Mouse (Mus musculus) layer of hippocampus, adult 2 months (tissue): ENCODE data around the gene Arhgap6. TPM values are rescaled to one million over a fixed set of nuclear protein-coding genes. Genes with fewer than 3 reads are reported as not detected.

Source experiments
- DNase-seq, 2 experiments: peaks; one replicate each; pipeline ENCODE4 v3.0.0; 2022; ENCODE audit warnings: low spot score in 2 of 2
- H3K27ac ChIP-seq: fragments of 200-600 bp; 2 replicates; pipeline ENCODE4 v1.8.1; 2022
- H3K4me3 ChIP-seq: fragments of 200-600 bp; 2 replicates; pipeline ENCODE4 v1.8.1; 2022; ENCODE audit warnings: mild to moderate bottlenecking
- CTCF ChIP-seq: fragments of 200-600 bp; conservative IDR thresholded peaks from 2 replicates; pipeline ENCODE4 v1.8.1; 2022; ENCODE audit warnings: antibody characterized with exemption, mild to moderate bottlenecking, moderate library complexity
- long read RNA-seq, 2 experiments: library from polyadenylated mRNA; stranded (forward); transcript quantifications; one replicate each; pipeline ENCODE4 v2.0.0; 2021; ENCODE audit warnings: borderline mapping rate in 2 of 2
- total RNA-seq, 2 experiments: library from RNA; stranded (reverse); gene quantifications; 2 replicates each; pipeline ENCODE4 v1.2.3; 2021

Arhgap6 gene
- 1 to 10 TPM; 2.8 to 2.9 TPM for total RNA-seq
- long read RNA-seq, experiment 1, full-length matches to known transcripts = 2 of 6 reads
- long read RNA-seq, experiment 1, partial matches to known transcripts = 1 of 6 reads
- long read RNA-seq, experiment 1, other reads (novel, unspliced or antisense) = 3 of 6 reads
- long read RNA-seq, experiment 2, partial matches to known transcripts = 0 of 1 reads
- long read RNA-seq, experiment 2, other reads (novel, unspliced or antisense) = 1 of 1 reads

GRCm38 (mm10) chrX:168794974-168795858, at the start of gene Arhgap6:
Gene Arhgap6, plus strand, starts transcription at chrX:168795099.
- peak within 1 kb of the TSS; percentile 46 for H3K4me3 ChIP-seq
- TF ChIP-seq CTCF = no peak
- H3K27ac ChIP-seq = no peak within 1 kb of the TSS
- no peak for DNase-seq

- Histone ChIP-seq H3K4me3 (no peak overlapping the region), H3K27ac (no peak overlapping the region)
- TF ChIP-seq CTCF = no peak
- DNase-seq = no peak
Observed at GRCm38 (mm10) chrX:168747011-168747410, 47.9 kb upstream of the Arhgap6 start.

- H3K4me3 ChIP-seq = peak overlapping the region; percentile 46
Observed at GRCm38 (mm10) chrX:168795859-168796848, 1.3 kb downstream of the Arhgap6 start.

GRCm38 (mm10) chrX:168804677-168805076, 9.8 kb downstream of the Arhgap6 start:
- DNase-seq = no peak
- no peak overlapping the region for H3K4me3 ChIP-seq
- TF ChIP-seq CTCF = no peak
- H3K27ac ChIP-seq = no peak overlapping the region

More at GRCm38 (mm10) chrX:168795859-168796848, 1.3 kb downstream of the Arhgap6 start:
- DNase-seq = no peak
- H3K27ac ChIP-seq = no peak overlapping the region
- TF ChIP-seq CTCF = no peak

- no peak overlapping the region for H3K4me3 ChIP-seq
- H3K27ac ChIP-seq = no peak overlapping the region
- no peak for DNase-seq
- TF ChIP-seq CTCF = no peak
Observed at GRCm38 (mm10) chrX:168810513-168811265, 15.8 kb downstream of the Arhgap6 start.

GRCm38 (mm10) chrX:168818858-168819257, 24.0 kb downstream of the Arhgap6 start:
- no peak overlapping the region for H3K27ac ChIP-seq
- DNase-seq = no peak
- TF ChIP-seq CTCF = no peak
- H3K4me3 ChIP-seq = no peak overlapping the region

- H3K27ac ChIP-seq = no peak overlapping the region
- DNase-seq = no peak
- TF ChIP-seq CTCF = no peak
- H3K4me3 ChIP-seq = no peak overlapping the region
Observed at GRCm38 (mm10) chrX:168824166-168824565, 29.3 kb downstream of the Arhgap6 start.

- no peak for TF ChIP-seq CTCF
- Histone ChIP-seq H3K4me3 (no peak overlapping the region), H3K27ac (no peak overlapping the region)
- no peak for DNase-seq
Observed at GRCm38 (mm10) chrX:168832343-168832742, 37.4 kb downstream of the Arhgap6 start.

GRCm38 (mm10) chrX:168848062-168848461, 53.2 kb downstream of the Arhgap6 start:
- Histone ChIP-seq H3K27ac (no peak overlapping the region), H3K4me3 (no peak overlapping the region)
- no peak for TF ChIP-seq CTCF
- no peak for DNase-seq

- no peak for TF ChIP-seq CTCF
- Histone ChIP-seq H3K27ac (no peak overlapping the region), H3K4me3 (no peak overlapping the region)
- DNase-seq = no peak
Observed at GRCm38 (mm10) chrX:168874688-168875087, 79.8 kb downstream of the Arhgap6 start.

- Histone ChIP-seq H3K4me3 (no peak overlapping the region), H3K27ac (no peak overlapping the region)
- no peak for TF ChIP-seq CTCF
- DNase-seq = no peak
Observed at GRCm38 (mm10) chrX:168903557-168903956, 108.7 kb downstream of the Arhgap6 start.

GRCm38 (mm10) chrX:168904086-168904485, 109.2 kb downstream of the Arhgap6 start:
- DNase-seq = no peak
- TF ChIP-seq CTCF = no peak

More at GRCm38 (mm10) chrX:168904086-168904485, 109.2 kb downstream of the Arhgap6 start:
- no peak overlapping the region for H3K4me3 ChIP-seq
- H3K27ac ChIP-seq = no peak overlapping the region
